Mouse (Mus musculus) ES-Bruce4 (cell line): ENCODE data around the gene Cyp46a1.

Source experiments
- CTCF ChIP-seq: IDR thresholded peaks from one replicate; pipeline ENCODE4 v1.8.1; 2011; ENCODE audit warnings: low read depth, low read length
- POLR2A ChIP-seq: IDR thresholded peaks from one replicate; pipeline ENCODE4 v1.8.1; 2011; ENCODE audit warnings: low read length; ENCODE audit not compliant: insufficient read depth

GRCm38 (mm10) chr12:108393637-108394036, 59.5 kb downstream of the Cyp46a1 start:
- TF ChIP-seq CTCF (no peak), POLR2A (no peak)
